Mouse (Mus musculus): Measurements from ENCODE around the gene Selenom. TPM values are rescaled to one million over a fixed set of nuclear protein-coding genes. Genes with fewer than 3 reads are reported as not detected.

Selenom gene
- polyA plus RNA-seq, 1 experiment from 2014 or later = 283 TPM

GRCm38 (mm10) chr11:3548564-3549295 is 34.2 kb downstream of the Selenom start:
- 65% methylated on average over 3 of the region's 3 CpGs for WGBS
- no peaks in the 10 kb centered on the region for H3K4me1 ChIP-seq (replicated peaks; ENCODE audit: control insufficient read depth, insufficient read depth, low read length)
- H3K27ac ChIP-seq (ENCODE audit: low read depth, low read length) = no peak overlapping the region
- H3K9ac ChIP-seq (ENCODE audit: low read depth, low read length) = no peak overlapping the region
- no peaks in the 10 kb centered on the region for H3K27me3 ChIP-seq (replicated peaks; ENCODE audit: control insufficient read depth, insufficient read depth, low read length)
- H3K36me3 ChIP-seq (ENCODE audit: control insufficient read depth, insufficient read depth) = no peaks in the 10 kb centered on the region
- ATAC-seq = no peak
- H3K9me3 ChIP-seq (ENCODE audit: control insufficient read depth) = no peaks in the 10 kb centered on the region
- H3K4me2 ChIP-seq (replicated peaks; ENCODE audit: low read depth) = no peak overlapping the region
- H3K4me3 ChIP-seq (ENCODE audit: low read depth, low read length) = no peak overlapping the region
- TF ChIP-seq CTCF (IDR thresholded peaks at IDR 0.05; ENCODE audit: low read depth) = no peak

DNA sequence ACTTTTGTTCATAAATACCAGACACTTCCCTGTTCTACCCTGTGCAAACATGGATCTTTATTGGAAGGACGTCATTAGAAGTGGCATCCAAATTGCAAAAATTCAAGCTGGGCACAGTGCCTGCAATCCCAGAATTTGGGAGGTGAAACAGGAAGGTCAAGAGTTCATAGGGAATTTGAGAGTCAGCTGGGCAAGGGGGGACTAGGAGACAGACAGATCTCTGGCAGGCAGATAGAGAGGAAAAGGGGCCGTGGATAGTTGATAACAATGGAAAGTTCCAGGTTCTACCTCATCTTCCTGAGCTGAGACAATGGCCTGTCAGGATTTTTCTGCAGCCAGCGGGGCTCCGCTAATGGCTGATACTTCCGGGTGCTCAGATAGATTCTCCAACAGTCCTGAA is 35.3 kb downstream of the Selenom start:
- Histone ChIP-seq H3K27ac (ENCODE audit: low read depth, low read length) (no peak overlapping the region), H3K4me2 (replicated peaks; ENCODE audit: low read depth) (no peak overlapping the region), H3K9me3 (ENCODE audit: control insufficient read depth) (no peaks in the 10 kb centered on the region), H3K4me1 (replicated peaks; ENCODE audit: control insufficient read depth, insufficient read depth, low read length) (no peaks in the 10 kb centered on the region), H3K9ac (ENCODE audit: low read depth, low read length) (no peak overlapping the region), H3K4me3 (ENCODE audit: low read depth, low read length) (no peak overlapping the region), H3K36me3 (ENCODE audit: control insufficient read depth, insufficient read depth) (no peaks in the 10 kb centered on the region), H3K27me3 (replicated peaks; ENCODE audit: control insufficient read depth, insufficient read depth, low read length) (no peaks in the 10 kb centered on the region)
- TF ChIP-seq CTCF (IDR thresholded peaks at IDR 0.05; ENCODE audit: low read depth) = no peak
- ATAC-seq = no peak
- 81% methylated on average over 5 of the region's 5 CpGs for WGBS

GRCm38 (mm10) chr11:3554976-3555375 is 40.5 kb downstream of the Selenom start:
- no peak for TF ChIP-seq CTCF (IDR thresholded peaks at IDR 0.05; ENCODE audit: low read depth)
- 80% methylated on average over 4 of the region's 4 CpGs for WGBS

GRCm38 (mm10) chr11:3557852-3558251 is 43.4 kb downstream of the Selenom start:
- Histone ChIP-seq H3K36me3 (ENCODE audit: control insufficient read depth, insufficient read depth) (no peaks in the 10 kb centered on the region), H3K9ac (ENCODE audit: low read depth, low read length) (no peak overlapping the region), H3K27me3 (replicated peaks; ENCODE audit: control insufficient read depth, insufficient read depth, low read length) (no peaks in the 10 kb centered on the region), H3K4me2 (replicated peaks; ENCODE audit: low read depth) (no peak overlapping the region), H3K9me3 (ENCODE audit: control insufficient read depth) (no peaks in the 10 kb centered on the region), H3K27ac (ENCODE audit: low read depth, low read length) (no peak overlapping the region), H3K4me3 (ENCODE audit: low read depth, low read length) (no peak overlapping the region), H3K4me1 (replicated peaks; ENCODE audit: control insufficient read depth, insufficient read depth, low read length) (no peaks in the 10 kb centered on the region)
- WGBS = 57% methylated on average over 3 of the region's 3 CpGs
- no peak for ATAC-seq
- TF ChIP-seq CTCF (IDR thresholded peaks at IDR 0.05; ENCODE audit: low read depth) = no peak

More at GRCm38 (mm10) chr11:3554976-3555375, 40.5 kb downstream of the Selenom start:
- H3K27ac ChIP-seq (ENCODE audit: low read depth, low read length) = no peak overlapping the region
- H3K27me3 ChIP-seq (replicated peaks; ENCODE audit: control insufficient read depth, insufficient read depth, low read length) = no peaks in the 10 kb centered on the region
- H3K4me1 ChIP-seq (replicated peaks; ENCODE audit: control insufficient read depth, insufficient read depth, low read length) = no peaks in the 10 kb centered on the region
- H3K4me3 ChIP-seq (ENCODE audit: low read depth, low read length) = no peak overlapping the region
- no peak overlapping the region for H3K4me2 ChIP-seq (replicated peaks; ENCODE audit: low read depth)
- no peak for ATAC-seq
- no peak overlapping the region for H3K9ac ChIP-seq (ENCODE audit: low read depth, low read length)
- H3K36me3 ChIP-seq (ENCODE audit: control insufficient read depth, insufficient read depth) = no peaks in the 10 kb centered on the region
- H3K9me3 ChIP-seq (ENCODE audit: control insufficient read depth) = no peaks in the 10 kb centered on the region

DNA sequence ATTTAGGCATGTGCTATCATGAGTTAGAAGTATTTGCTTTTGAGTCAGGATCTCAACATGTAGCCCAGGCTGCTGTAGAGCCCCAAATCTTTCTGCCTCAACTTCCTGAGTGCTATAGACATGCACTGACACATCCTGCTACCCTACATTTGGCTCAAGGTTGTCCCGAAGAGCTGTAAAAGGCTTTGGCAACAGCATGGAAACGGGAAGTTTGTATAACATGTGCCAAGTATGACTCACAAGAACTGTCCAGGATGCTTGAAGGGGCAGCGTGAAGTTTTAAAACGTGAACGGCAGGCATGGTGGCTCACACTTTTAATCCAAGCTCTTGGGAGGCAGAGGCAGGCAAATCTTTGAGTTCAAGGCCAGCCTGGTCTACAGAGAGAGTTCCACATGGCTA is 45.7 kb downstream of the Selenom start:
- Histone ChIP-seq H3K36me3 (ENCODE audit: control insufficient read depth, insufficient read depth) (no peaks in the 10 kb centered on the region), H3K4me2 (replicated peaks; ENCODE audit: low read depth) (no peak overlapping the region), H3K4me3 (ENCODE audit: low read depth, low read length) (no peak overlapping the region), H3K27me3 (replicated peaks; ENCODE audit: control insufficient read depth, insufficient read depth, low read length) (no peaks in the 10 kb centered on the region), H3K4me1 (replicated peaks; ENCODE audit: control insufficient read depth, insufficient read depth, low read length) (no peaks in the 10 kb centered on the region), H3K9ac (ENCODE audit: low read depth, low read length) (no peak overlapping the region), H3K27ac (ENCODE audit: low read depth, low read length) (no peak overlapping the region), H3K9me3 (ENCODE audit: control insufficient read depth) (no peaks in the 10 kb centered on the region)
- 45% methylated on average over 5 of the region's 5 CpGs for whole genome bisulfite sequencing
- ATAC-seq = no peak
- no peak for TF ChIP-seq CTCF (IDR thresholded peaks at IDR 0.05; ENCODE audit: low read depth)

DNA sequence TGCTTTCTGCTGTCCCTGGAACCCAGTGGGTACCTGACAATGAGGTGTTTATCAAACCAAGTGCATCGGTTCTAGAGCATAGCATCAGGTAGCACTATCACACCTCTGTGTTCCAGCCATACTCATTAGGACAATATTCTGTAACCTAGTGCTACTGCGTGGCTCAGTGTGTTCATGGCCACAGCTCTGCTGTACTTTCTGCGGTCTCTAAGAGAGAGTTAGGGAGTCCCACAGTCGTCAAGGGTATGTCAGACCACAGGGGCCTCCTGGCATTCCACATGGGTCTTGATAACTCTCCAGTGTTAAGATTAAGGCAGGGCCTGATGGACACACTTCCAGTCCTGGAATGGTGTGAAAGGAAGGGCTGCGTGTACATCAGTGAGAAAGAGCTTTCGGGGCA is 49.4 kb downstream of the Selenom start:
- ATAC-seq = no peak
- no peaks in the 10 kb centered on the region for H3K36me3 ChIP-seq (ENCODE audit: control insufficient read depth, insufficient read depth)
- no peak overlapping the region for H3K27ac ChIP-seq (ENCODE audit: low read depth, low read length)
- H3K27me3 ChIP-seq (replicated peaks; ENCODE audit: control insufficient read depth, insufficient read depth, low read length) = no peaks in the 10 kb centered on the region
- no peak overlapping the region for H3K9ac ChIP-seq (ENCODE audit: low read depth, low read length)
- no peak for TF ChIP-seq CTCF (IDR thresholded peaks at IDR 0.05; ENCODE audit: low read depth)
- no peaks in the 10 kb centered on the region for H3K4me1 ChIP-seq (replicated peaks; ENCODE audit: control insufficient read depth, insufficient read depth, low read length)
- WGBS = 89% methylated on average over 6 of the region's 6 CpGs
- no peak overlapping the region for H3K4me3 ChIP-seq (ENCODE audit: low read depth, low read length)
- no peaks in the 10 kb centered on the region for H3K9me3 ChIP-seq (ENCODE audit: control insufficient read depth)
- no peak overlapping the region for H3K4me2 ChIP-seq (replicated peaks; ENCODE audit: low read depth)

Measured in intestine, postnatal 0 days (tissue).